Mouse (Mus musculus) lung, postnatal 0 days (tissue): ENCODE measurements around the gene Atp5j2. TPM values are rescaled to one million over a fixed set of nuclear protein-coding genes. Genes with fewer than 3 reads are reported as not detected.

Source experiments
- ATAC-seq: fragments of 200-750 bp; cut with Nextera tagmentation; 2 replicates; pipeline ENCODE4 v1.8.0; 2017; ENCODE audit warnings: moderate library complexity
- DNase-seq: peaks from one replicate; pipeline ENCODE4 v3.0.0-alpha.2; 2016; ENCODE audit warnings: low spot score
- H3K27ac ChIP-seq: fragments of 300-500 bp; sonication (generic); 2 replicates; pipeline ENCODE4 v1.5.1; 2014; ENCODE audit warnings: antibody characterized with exemption, mild to moderate bottlenecking, low read length, mixed read lengths
- H3K27me3 ChIP-seq: fragments of 300-500 bp; sonication (generic); replicated peaks from 2 replicates; pipeline ENCODE4 v1.6.1; 2014; ENCODE audit warnings: low read length, mixed read lengths; ENCODE audit not compliant: insufficient read depth
- H3K36me3 ChIP-seq: fragments of 300-500 bp; sonication (generic); 2 replicates; pipeline ENCODE4 v1.6.1; 2014; ENCODE audit warnings: low read length, mixed read lengths; ENCODE audit not compliant: insufficient read depth
- H3K4me1 ChIP-seq: fragments of 300-500 bp; sonication (generic); 2 replicates; pipeline ENCODE4 v1.6.1; 2014; ENCODE audit warnings: antibody characterized with exemption, low read depth, low read length, mixed read lengths; ENCODE audit not compliant: insufficient read depth
- H3K4me2 ChIP-seq: fragments of 300-500 bp; sonication (generic); replicated peaks from 2 replicates; pipeline ENCODE4 v1.6.1; 2014; ENCODE audit warnings: low read depth, mild to moderate bottlenecking, low read length, moderate library complexity, mixed read lengths
- H3K4me3 ChIP-seq: fragments of 300-500 bp; sonication (generic); 2 replicates; pipeline ENCODE4 v1.5.1; 2014; ENCODE audit warnings: low read depth, low read length
- H3K9ac ChIP-seq: fragments of 300-500 bp; sonication (generic); replicated peaks from 2 replicates; pipeline ENCODE4 v1.6.1; 2014; ENCODE audit warnings: low read depth, mild to moderate bottlenecking
- H3K9me3 ChIP-seq: fragments of 300-500 bp; sonication (generic); 2 replicates; pipeline ENCODE4 v1.6.1; 2016; ENCODE audit warnings: low read length, mixed read lengths
- CTCF ChIP-seq: IDR thresholded peaks from 2 replicates; pipeline ENCODE4 v1.5.1; 2016; ENCODE audit warnings: antibody characterized with exemption, mild to moderate bottlenecking
- EP300 ChIP-seq: IDR thresholded peaks from 2 replicates; pipeline ENCODE4 v1.6.1; 2016; ENCODE audit warnings: antibody characterized with exemption, mild to moderate bottlenecking, control low read depth
- WGBS: fragments of 180-500 bp; shearing (Covaris S2); extraction: QIAGEN DNeasy Blood & Tissue Kit; methylation state at CpG from one replicate; pipeline ENCODE4 v1.1.7; 2014; 5-methylcytosine and 5-hydroxymethylcytosine counted together
- polyA plus RNA-seq: library from polyadenylated mRNA; unstranded; fragments of >200 nt; fragmentation: Nextera tagmentation; extraction: Ambion mirVana; gene quantifications from 2 replicates; pipeline ENCODE4 v1.2.1, GENCODE M21; 2015

The Atp5j2 gene
- polyA plus RNA-seq, 1 experiment from 2014 or later, result 396 TPM

DNA sequence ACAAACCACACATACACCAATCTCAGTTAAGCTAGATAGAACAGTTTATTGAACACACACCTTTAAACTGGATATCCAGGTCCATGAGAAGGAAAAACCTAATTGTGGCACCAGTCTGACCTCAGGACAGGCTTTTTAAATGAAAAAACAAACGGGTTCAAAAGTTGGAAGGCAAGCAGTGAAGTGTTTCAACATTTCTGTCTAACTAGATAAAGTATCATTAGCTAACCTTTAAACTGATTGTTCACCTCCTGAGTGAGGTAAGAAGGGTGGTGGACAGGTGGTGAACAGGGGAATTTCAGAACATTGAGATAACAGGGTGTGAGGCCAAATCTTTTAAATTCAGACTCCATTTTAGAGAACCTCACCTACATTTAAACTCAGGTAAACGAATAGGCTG lies 34.6 kb upstream of the Atp5j2 start:
- DNase-seq (no peak), ATAC-seq (no peak)
- Histone ChIP-seq H3K36me3 (peaks cover 4% of the 10 kb centered on the region; the same call in 1 of the 2 replicates), H3K27me3 (no peaks in the 10 kb centered on the region), H3K4me1 (no peaks in the 10 kb centered on the region), H3K9me3 (no peaks in the 10 kb centered on the region), H3K27ac (no peak overlapping the region), H3K9ac (no peak overlapping the region), H3K4me3 (no peak overlapping the region), H3K4me2 (no peak overlapping the region)
- no peak for TF ChIP-seq EP300
- TF ChIP-seq CTCF, result no peak
- WGBS, result 54% methylated on average over 2 of the region's 2 CpGs

DNA sequence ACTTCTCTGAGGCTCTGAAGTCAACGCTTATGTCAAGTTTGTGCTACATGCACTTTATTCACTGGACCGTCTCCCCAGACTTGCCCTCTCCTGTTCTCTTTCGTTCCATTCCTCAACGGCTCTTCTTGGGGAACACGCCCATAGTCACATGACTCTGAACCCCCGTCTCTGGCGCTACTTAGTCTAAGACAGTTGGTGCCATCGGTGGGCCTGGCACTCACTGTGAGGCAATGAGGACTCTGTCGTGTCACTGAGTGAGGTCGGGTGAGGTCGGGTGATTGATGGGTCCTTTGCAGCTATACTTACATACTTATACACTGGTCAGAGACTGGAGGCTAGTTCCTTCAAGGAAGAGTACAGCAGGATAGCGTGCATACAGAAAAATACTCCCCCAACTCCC lies 31.5 kb upstream of the Atp5j2 start:
- Histone ChIP-seq H3K4me2 (no peak overlapping the region), H3K4me1 (no peaks in the 10 kb centered on the region), H3K9me3 (no peaks in the 10 kb centered on the region), H3K9ac (no peak overlapping the region), H3K4me3 (no peak overlapping the region), H3K36me3 (peaks cover 21% of the 10 kb centered on the region; the same call in 1 of the 2 replicates), H3K27ac (no peak overlapping the region), H3K27me3 (no peaks in the 10 kb centered on the region)
- DNase-seq (no peak), ATAC-seq (no peak)
- 75% methylated on average over 12 of the region's 12 CpGs for WGBS
- TF ChIP-seq CTCF (no peak), EP300 (no peak)

DNA sequence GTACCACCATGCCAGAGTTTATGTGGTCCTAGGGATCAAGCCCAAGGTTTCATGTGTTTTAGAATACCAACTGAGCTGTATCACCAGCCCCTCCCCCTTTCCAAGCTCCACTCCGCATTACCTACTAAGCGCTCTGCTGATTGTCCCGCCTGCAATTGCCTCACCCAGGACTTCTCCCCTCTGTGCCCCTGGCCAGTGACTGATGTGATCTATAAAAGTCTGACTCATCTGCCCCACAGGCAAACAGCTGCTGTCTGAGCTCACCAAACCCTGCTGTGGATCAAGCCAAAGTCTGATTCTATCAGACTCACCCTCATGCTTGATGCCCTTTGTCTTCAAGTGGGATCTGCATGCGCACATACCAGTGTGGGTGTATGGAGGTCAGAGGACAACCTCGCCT lies 31.0 kb upstream of the Atp5j2 start:
- DNase-seq (no peak), ATAC-seq (no peak)
- Histone ChIP-seq H3K4me1 (no peaks in the 10 kb centered on the region), H3K9ac (no peak overlapping the region), H3K27ac (no peak overlapping the region), H3K36me3 (peaks cover 24% of the 10 kb centered on the region; the same call in 1 of the 2 replicates), H3K4me3 (no peak overlapping the region), H3K4me2 (no peak overlapping the region), H3K27me3 (no peaks in the 10 kb centered on the region), H3K9me3 (no peaks in the 10 kb centered on the region)
- 91% methylated on average over 5 of the region's 5 CpGs for WGBS
- TF ChIP-seq CTCF (no peak), EP300 (no peak)

DNA sequence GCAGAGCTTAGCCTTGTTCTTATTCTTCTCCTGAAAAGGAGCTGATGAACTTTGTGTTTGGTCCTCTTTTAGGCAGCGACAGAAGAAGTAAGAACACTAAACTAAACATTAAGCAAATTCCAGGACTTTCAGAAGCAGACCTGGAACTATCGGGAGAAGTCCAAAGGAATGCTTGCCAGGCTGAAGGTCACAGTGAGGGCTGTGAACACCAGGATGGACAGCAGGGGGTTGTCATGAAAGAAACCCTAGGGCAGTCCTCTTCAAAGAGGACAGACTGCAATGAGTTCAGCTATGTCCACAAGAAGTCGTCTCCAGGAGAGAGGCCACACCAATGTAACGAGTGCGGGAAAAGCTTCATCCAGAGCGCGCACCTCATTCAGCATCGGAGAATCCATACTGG lies 28.1 kb upstream of the Atp5j2 start:
- Histone ChIP-seq H3K9ac (no peak overlapping the region), H3K9me3 (no peaks in the 10 kb centered on the region), H3K27ac (no peak overlapping the region), H3K27me3 (no peaks in the 10 kb centered on the region), H3K4me2 (no peak overlapping the region), H3K4me1 (no peaks in the 10 kb centered on the region), H3K36me3 (peaks cover 24% of the 10 kb centered on the region; the same call in 1 of the 2 replicates), H3K4me3 (no peak overlapping the region)
- TF ChIP-seq CTCF (no peak), EP300 (no peak)
- DNase-seq (no peak), ATAC-seq (no peak)
- WGBS, result 95% methylated on average over 8 of the region's 8 CpGs

DNA sequence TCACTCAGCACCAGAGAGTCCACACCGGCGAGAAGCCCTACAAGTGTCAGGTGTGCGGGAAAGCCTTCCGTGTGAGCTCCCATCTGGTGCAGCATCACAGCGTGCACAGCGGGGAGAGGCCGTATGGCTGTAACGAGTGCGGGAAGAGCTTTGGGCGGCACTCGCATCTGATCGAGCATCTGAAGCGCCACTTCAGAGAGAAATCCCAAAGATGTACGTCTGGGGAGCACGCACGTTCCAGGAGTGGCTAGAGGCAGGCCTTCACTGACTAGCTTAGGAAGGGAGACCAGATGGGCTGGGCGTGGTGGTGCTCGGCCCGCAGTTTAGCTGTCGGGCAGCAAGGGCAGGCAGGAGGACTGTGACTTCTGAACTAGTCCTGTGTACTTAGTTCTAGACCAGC lies 26.8 kb upstream of the Atp5j2 start:
- Histone ChIP-seq H3K27ac (no peak overlapping the region), H3K9me3 (no peaks in the 10 kb centered on the region), H3K4me3 (no peak overlapping the region), H3K4me1 (no peaks in the 10 kb centered on the region), H3K36me3 (peaks cover 26% of the 10 kb centered on the region; the same call in 1 of the 2 replicates), H3K27me3 (no peaks in the 10 kb centered on the region), H3K9ac (no peak overlapping the region), H3K4me2 (no peak overlapping the region)
- no peak for TF ChIP-seq EP300
- no peak for TF ChIP-seq CTCF
- DNase-seq, result no peak
- WGBS, result 97% methylated on average over 20 of the region's 20 CpGs
- ATAC-seq, result no peak

DNA sequence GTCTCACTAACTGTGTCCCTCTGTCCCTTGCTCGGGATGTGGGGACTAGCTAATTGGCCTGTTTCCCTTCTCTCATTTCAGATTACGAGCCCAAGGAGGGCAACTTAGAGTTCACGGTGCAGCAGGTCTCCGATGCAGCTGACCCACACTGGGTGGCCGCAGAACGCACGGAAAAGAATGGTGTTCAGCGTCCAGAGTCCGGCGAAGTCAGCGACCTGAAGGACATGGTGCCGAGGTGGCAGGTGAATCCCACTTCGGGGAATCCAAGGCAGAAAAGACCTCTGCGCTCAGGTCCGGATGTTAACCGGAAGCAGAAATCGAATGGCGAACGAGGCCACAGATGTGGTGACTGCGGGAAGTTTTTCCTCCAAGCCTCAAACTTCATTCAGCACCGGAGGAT lies 26.3 kb upstream of the Atp5j2 start:
- ATAC-seq, result no peak
- Histone ChIP-seq H3K9ac (no peak overlapping the region), H3K9me3 (no peaks in the 10 kb centered on the region), H3K36me3 (peaks cover 31% of the 10 kb centered on the region; the same call in 1 of the 2 replicates), H3K4me1 (no peaks in the 10 kb centered on the region), H3K4me3 (no peak overlapping the region), H3K4me2 (no peak overlapping the region), H3K27ac (no peak overlapping the region), H3K27me3 (no peaks in the 10 kb centered on the region)
- TF ChIP-seq EP300 (no peak), CTCF (no peak)
- no peak for DNase-seq
- WGBS, result 97% methylated on average over 21 of the region's 21 CpGs

DNA sequence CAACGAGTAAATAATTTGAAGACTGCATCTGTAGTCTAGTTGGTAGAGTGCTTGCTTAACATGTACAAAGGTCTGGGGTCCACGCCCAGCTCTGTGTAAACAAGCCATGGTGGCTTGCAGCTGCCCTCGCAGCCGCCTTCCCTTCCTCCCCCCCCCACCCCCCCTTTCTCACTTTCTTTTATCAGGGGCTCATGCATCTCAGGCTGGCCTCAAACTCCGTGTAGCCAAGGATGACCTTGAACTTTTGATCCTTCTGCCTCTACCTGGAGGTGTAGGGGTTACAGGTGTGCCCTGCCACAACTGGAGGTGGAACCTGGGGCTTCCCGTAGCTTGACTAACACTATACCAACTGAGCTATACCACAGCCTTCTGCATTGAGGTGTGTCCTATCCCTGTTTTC lies 25.9 kb upstream of the Atp5j2 start:
- no peak for TF ChIP-seq CTCF
- no peak for TF ChIP-seq EP300
- ATAC-seq (no peak), DNase-seq (no peak)
- Histone ChIP-seq H3K9ac (no peak overlapping the region), H3K36me3 (peaks cover 31% of the 10 kb centered on the region; the same call in 1 of the 2 replicates), H3K27ac (no peak overlapping the region), H3K4me1 (no peaks in the 10 kb centered on the region), H3K27me3 (no peaks in the 10 kb centered on the region), H3K4me3 (no peak overlapping the region), H3K9me3 (no peaks in the 10 kb centered on the region), H3K4me2 (no peak overlapping the region)
- 72% methylated on average over 6 of the region's 6 CpGs for WGBS
